Mouse (Mus musculus) left cerebral cortex, postnatal 25 days (tissue): ENCODE data around the gene Rassf4. TPM values are rescaled to one million over a fixed set of nuclear protein-coding genes. Genes with fewer than 3 reads are reported as not detected.

ENCODE experiments used
- DNase-seq, 2 experiments: peaks; one replicate each; pipeline ENCODE4 v3.0.0; 2022; ENCODE audit warnings: low spot score in 2 of 2, mixed read lengths in 1 of 2
- intact Hi-C: fragments of 180-260 bp; cut with DNase I; formaldehyde crosslinking; loops from one replicate; pipeline ENCODE4 v1.15.1; 2025
- microRNA-seq, 2 experiments: library from miRNA; unstranded; fragments of <30 nt; microRNA quantifications; one replicate each; pipeline ENCODE4 v1.2.0; 2022
- total RNA-seq, 2 experiments: library from RNA; stranded (reverse); gene quantifications; 2 replicates each; pipeline ENCODE4 v1.2.3; 2021

Rassf4 gene
- total RNA-seq, 2 experiments from 2014 or later = 4.6 to 4.8 TPM

DNA sequence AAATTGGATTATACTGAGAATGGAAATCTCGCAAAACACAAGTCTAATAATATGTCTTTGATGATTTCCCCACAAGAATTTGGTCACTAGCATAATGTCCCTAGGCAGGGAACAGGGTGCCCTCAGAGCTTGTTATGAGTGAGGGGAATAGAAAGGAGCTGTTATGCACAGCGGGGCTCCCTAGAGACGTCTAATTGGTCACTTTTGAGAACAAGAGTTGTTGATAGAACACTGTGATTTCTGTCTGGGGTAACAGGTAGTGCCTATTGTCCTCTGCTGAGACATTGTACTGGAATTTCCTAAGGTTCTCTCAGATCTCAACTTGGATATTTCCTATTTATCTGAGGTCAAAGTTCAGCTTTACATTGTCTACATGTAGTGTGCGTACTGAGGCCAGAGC, 89.7 kb downstream of the Rassf4 start, which contains the start of gene Olfr215:
TSS of gene Olfr215 (minus strand) at position 101 of the 400 bp plus-strand sequence.
- no peak for DNase-seq
- intact Hi-C loops = no loop called here

Small RNA genes within 50 kb of the gene (microRNA-seq; reads per million reads assigned to microRNA genes)
- 0 reads per million in 2 experiments for gene Mir7043

Other genes with a start within 250 kb of the Rassf4 start
- gene Alox5, start 212.8 kb downstream of the Rassf4 start, total RNA-seq = 1 to 10 TPM; 1.1 to 3.1 TPM
- not detected for gene Olfr211, start 184.9 kb downstream of the Rassf4 start, total RNA-seq
- not detected for gene Olfr212, start 167.4 kb downstream of the Rassf4 start, total RNA-seq
- not detected for gene Olfr213, start 135.5 kb downstream of the Rassf4 start, total RNA-seq
- gene Gm5580, start 122.8 kb downstream of the Rassf4 start, total RNA-seq = 1 to 10 TPM; 1.7 to 2.6 TPM
- not detected for gene Olfr214, start 119.7 kb downstream of the Rassf4 start, total RNA-seq
- gene Olfr215, start 89.8 kb downstream of the Rassf4 start, total RNA-seq = not detected
- gene Zfp422, start 45.0 kb downstream of the Rassf4 start, total RNA-seq = 10 to 100 TPM; 23.2 to 24.2 TPM
- 1 to 10 TPM; 1.5 to 2.1 TPM for gene Depp1, start 23.3 kb downstream of the Rassf4 start, total RNA-seq
- 1 to 10 TPM; 1.1 to 1.6 TPM for gene Tmem72, start 43.0 kb upstream of the Rassf4 start, total RNA-seq